Mouse (Mus musculus) megakaryocyte, embryonic 14.5 days (primary cell): ENCODE measurements at regions not wholly inside any gene's neighbourhood (a gene's known extent, or its start where the extent isn't known, plus 50 kb on each side); places are given as distances from the start of the nearest gene placed in this dataset.

ENCODE experiments used
- FLI1 ChIP-seq: IDR thresholded peaks from 2 replicates; pipeline ENCODE4 v1.6.1; 2012; ENCODE audit warnings: low read length, inconsistent platforms, mixed read lengths
- GATA1 ChIP-seq: IDR thresholded peaks from 3 replicates; pipeline ENCODE4 v1.6.1; 2012; ENCODE audit warnings: mixed read lengths, low read length, inconsistent platforms, borderline replicate concordance

DNA sequence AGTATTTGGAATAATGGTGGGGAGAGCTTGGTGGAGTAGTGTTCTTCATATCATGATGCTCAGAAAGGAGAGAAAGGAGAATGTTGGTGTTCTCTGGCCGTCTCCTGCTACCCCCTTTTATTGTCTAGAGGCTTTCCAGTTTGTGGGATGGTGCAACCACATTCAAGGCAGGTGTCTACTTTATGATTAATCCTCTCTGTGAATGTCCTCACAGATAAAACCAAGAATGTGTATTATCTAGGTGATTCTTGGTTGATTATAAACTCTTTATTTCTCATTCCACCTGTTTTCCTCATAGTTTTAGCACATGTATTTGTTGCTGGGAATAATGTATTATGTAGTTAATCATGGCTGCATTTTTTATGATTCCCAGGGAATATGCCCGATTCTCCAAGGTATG, 910.9 kb upstream of the Lrrc6 start:
- TF ChIP-seq GATA1, result no peak
- TF ChIP-seq FLI1, result no peak
